Mouse (Mus musculus) erythroblast, embryonic 14.5 days (primary cell): Measurements from ENCODE around the gene Nnat.

Source experiments
- GATA1 ChIP-seq: IDR thresholded peaks from 2 replicates; pipeline ENCODE4 v1.6.1; 2012; ENCODE audit warnings: low read length, inconsistent platforms, mixed read lengths
- TAL1 ChIP-seq: IDR thresholded peaks from 3 replicates; pipeline ENCODE4 v1.6.1; 2012; ENCODE audit warnings: low read length, inconsistent platforms, mixed read lengths

GRCm38 (mm10) chr2:157601435-157601839, 41.6 kb downstream of the Nnat start:
- TF ChIP-seq GATA1: no peak
- no peak for TF ChIP-seq TAL1
